Mouse (Mus musculus): ENCODE results near the gene Nms.

The Nms gene

DNA sequence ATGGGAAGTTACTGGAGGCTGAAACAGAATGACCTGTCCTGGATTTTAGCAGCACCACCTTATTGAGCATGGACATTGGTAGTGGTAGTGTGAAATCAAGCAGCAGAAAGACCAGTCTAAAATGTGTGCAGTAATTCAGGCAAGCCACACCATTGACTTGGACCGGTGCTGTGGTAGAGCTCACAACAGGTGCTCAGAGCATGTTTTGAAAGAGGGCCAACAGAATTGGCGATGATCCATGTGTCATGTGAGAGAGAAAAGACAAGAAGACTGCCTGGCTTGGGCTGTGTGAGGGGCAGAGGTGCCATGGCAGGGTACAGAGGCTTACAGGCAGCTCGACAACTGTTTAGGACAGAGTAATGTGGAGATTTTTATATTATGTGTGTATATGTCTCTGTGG lies 53.4 kb downstream of the Nms start:
- peak; percentile 45 for DNase-seq (ENCODE audit: low read depth, low spot score)
